Mouse (Mus musculus): ENCODE data around the gene Smok2b. TPM values are rescaled to one million over a fixed set of nuclear protein-coding genes. Genes with fewer than 3 reads are reported as not detected.
"Not testable (repeated sequence)": the region's sequence is repeated elsewhere in the genome, so short reads cannot be mapped to it uniquely, and the experiment has no call there.

Gene Smok2b
- polyA plus RNA-seq (2012; rRNA removed), result not detected in 2 replicates

GRCm38 (mm10) chr17:13229957-13230356 is at the start of gene Smok2b:
Smok2b (plus strand) TSS chr17:13230257.
- not testable (repeated sequence) for H3K4me1 ChIP-seq (ENCODE audit: control insufficient read depth, insufficient read depth, low read length); H3K27ac ChIP-seq (ENCODE audit: insufficient read depth, low read length); H3K4me3 ChIP-seq (ENCODE audit: insufficient read depth, low read length)

GRCm38 (mm10) chr17:13180491-13180890 is 49.6 kb upstream of the Smok2b start:
- H3K27ac ChIP-seq (ENCODE audit: insufficient read depth, low read length); H3K4me1 ChIP-seq (ENCODE audit: control insufficient read depth, insufficient read depth, low read length); H3K4me3 ChIP-seq (ENCODE audit: insufficient read depth, low read length): not testable (repeated sequence)

GRCm38 (mm10) chr17:13182712-13183111 is 47.3 kb upstream of the Smok2b start:
- H3K4me3 ChIP-seq (ENCODE audit: insufficient read depth, low read length); H3K27ac ChIP-seq (ENCODE audit: insufficient read depth, low read length); H3K4me1 ChIP-seq (ENCODE audit: control insufficient read depth, insufficient read depth, low read length): not testable (repeated sequence)

GRCm38 (mm10) chr17:13184514-13184913 is 45.5 kb upstream of the Smok2b start:
- H3K27ac ChIP-seq (ENCODE audit: insufficient read depth, low read length); H3K4me1 ChIP-seq (ENCODE audit: control insufficient read depth, insufficient read depth, low read length); H3K4me3 ChIP-seq (ENCODE audit: insufficient read depth, low read length): not testable (repeated sequence)

- H3K4me3 ChIP-seq (ENCODE audit: insufficient read depth, low read length); H3K4me1 ChIP-seq (ENCODE audit: control insufficient read depth, insufficient read depth, low read length); H3K27ac ChIP-seq (ENCODE audit: insufficient read depth, low read length): not testable (repeated sequence)
Observed at GRCm38 (mm10) chr17:13186541-13186940, 43.5 kb upstream of the Smok2b start.

- not testable (repeated sequence) for H3K4me1 ChIP-seq (ENCODE audit: control insufficient read depth, insufficient read depth, low read length); H3K27ac ChIP-seq (ENCODE audit: insufficient read depth, low read length); H3K4me3 ChIP-seq (ENCODE audit: insufficient read depth, low read length)
Observed at GRCm38 (mm10) chr17:13187621-13188020, 42.4 kb upstream of the Smok2b start.

GRCm38 (mm10) chr17:13188846-13189245 is 41.2 kb upstream of the Smok2b start:
- H3K4me3 ChIP-seq (ENCODE audit: insufficient read depth, low read length); H3K4me1 ChIP-seq (ENCODE audit: control insufficient read depth, insufficient read depth, low read length); H3K27ac ChIP-seq (ENCODE audit: insufficient read depth, low read length): not testable (repeated sequence)

GRCm38 (mm10) chr17:13190836-13191583 is 39.0 kb upstream of the Smok2b start:
- not testable (repeated sequence) for H3K4me3 ChIP-seq (ENCODE audit: insufficient read depth, low read length); H3K27ac ChIP-seq (ENCODE audit: insufficient read depth, low read length); H3K4me1 ChIP-seq (ENCODE audit: control insufficient read depth, insufficient read depth, low read length)

GRCm38 (mm10) chr17:13196486-13196885 is 33.6 kb upstream of the Smok2b start:
- not testable (repeated sequence) for H3K4me3 ChIP-seq (ENCODE audit: insufficient read depth, low read length); H3K27ac ChIP-seq (ENCODE audit: insufficient read depth, low read length); H3K4me1 ChIP-seq (ENCODE audit: control insufficient read depth, insufficient read depth, low read length)

GRCm38 (mm10) chr17:13198812-13199211 is 31.2 kb upstream of the Smok2b start:
- not testable (repeated sequence) for H3K4me3 ChIP-seq (ENCODE audit: insufficient read depth, low read length); H3K4me1 ChIP-seq (ENCODE audit: control insufficient read depth, insufficient read depth, low read length); H3K27ac ChIP-seq (ENCODE audit: insufficient read depth, low read length)

GRCm38 (mm10) chr17:13199880-13200409 is 30.1 kb upstream of the Smok2b start:
- H3K4me1 ChIP-seq (ENCODE audit: control insufficient read depth, insufficient read depth, low read length); H3K4me3 ChIP-seq (ENCODE audit: insufficient read depth, low read length); H3K27ac ChIP-seq (ENCODE audit: insufficient read depth, low read length): not testable (repeated sequence)

- H3K27ac ChIP-seq (ENCODE audit: insufficient read depth, low read length); H3K4me3 ChIP-seq (ENCODE audit: insufficient read depth, low read length); H3K4me1 ChIP-seq (ENCODE audit: control insufficient read depth, insufficient read depth, low read length): not testable (repeated sequence)
Observed at GRCm38 (mm10) chr17:13201551-13201950, 28.5 kb upstream of the Smok2b start.

GRCm38 (mm10) chr17:13202453-13203107 is 27.5 kb upstream of the Smok2b start:
- H3K27ac ChIP-seq (ENCODE audit: insufficient read depth, low read length); H3K4me3 ChIP-seq (ENCODE audit: insufficient read depth, low read length); H3K4me1 ChIP-seq (ENCODE audit: control insufficient read depth, insufficient read depth, low read length): not testable (repeated sequence)

- not testable (repeated sequence) for H3K4me3 ChIP-seq (ENCODE audit: insufficient read depth, low read length); H3K4me1 ChIP-seq (ENCODE audit: control insufficient read depth, insufficient read depth, low read length); H3K27ac ChIP-seq (ENCODE audit: insufficient read depth, low read length)
Observed at GRCm38 (mm10) chr17:13205247-13205646, 24.8 kb upstream of the Smok2b start.
